Mouse (Mus musculus) heart, adult 8-10 months (tissue): ENCODE measurements around the gene Prune2. TPM values are rescaled to one million over a fixed set of nuclear protein-coding genes. Genes with fewer than 3 reads are reported as not detected.

Experiments used
- DNase-seq: peaks from one replicate; pipeline ENCODE4 v3.0.0; 2022; ENCODE audit warnings: low spot score
- total RNA-seq, 4 experiments: library from RNA; stranded (reverse); gene quantifications; 2 replicates each; pipeline ENCODE4 v1.2.4; 2022

Gene Prune2
- total RNA-seq, 4 experiments from 2014 or later, result 75.4 to 98.4 (median 87.2) TPM

- no peak for DNase-seq
Observed at GRCm38 (mm10) chr19:17180506-17180905, 224.6 kb downstream of the Prune2 start.

GRCm38 (mm10) chr19:17194730-17195129 is 238.8 kb downstream of the Prune2 start:
- no peak for DNase-seq

GRCm38 (mm10) chr19:17199059-17199458 is 243.1 kb downstream of the Prune2 start:
- DNase-seq, result no peak

- DNase-seq, result no peak
Observed at GRCm38 (mm10) chr19:17207141-17207540, 251.2 kb downstream of the Prune2 start.

- DNase-seq, result no peak
Observed at GRCm38 (mm10) chr19:17210541-17210940, 254.6 kb downstream of the Prune2 start.

DNA sequence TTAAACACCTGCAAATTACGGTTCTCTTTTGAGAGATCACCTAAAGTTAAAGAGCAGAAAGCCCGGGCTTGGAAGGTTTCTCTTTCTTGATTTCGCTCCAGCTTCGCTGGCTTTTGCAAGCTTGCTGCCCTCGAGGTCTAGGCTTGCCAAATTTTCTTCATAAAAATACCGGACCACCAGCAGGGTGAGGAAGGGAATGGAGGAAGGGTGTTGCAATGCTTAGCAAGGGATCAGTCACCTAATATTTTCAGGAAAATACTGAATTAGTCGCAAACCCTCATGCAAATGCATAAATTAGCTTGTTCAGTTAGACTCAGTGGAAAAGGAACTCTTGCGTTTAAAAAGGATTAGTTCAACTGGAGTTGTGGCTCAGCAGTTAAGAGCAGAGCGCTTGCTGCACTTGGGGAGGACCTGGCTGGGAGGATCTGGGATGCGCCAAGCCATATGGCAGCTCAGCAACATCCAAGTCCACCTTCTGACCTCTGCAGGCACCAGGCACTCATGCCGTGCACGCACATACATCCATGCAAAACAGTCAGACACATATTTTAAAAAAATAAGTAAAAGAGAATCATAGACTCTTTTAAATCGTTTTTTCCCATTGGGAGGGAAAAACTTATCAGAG is 259.1 kb downstream of the Prune2 start:
- DNase-seq, result no peak

GRCm38 (mm10) chr19:17218195-17218594 is 262.3 kb downstream of the Prune2 start:
- DNase-seq, result no peak

DNA sequence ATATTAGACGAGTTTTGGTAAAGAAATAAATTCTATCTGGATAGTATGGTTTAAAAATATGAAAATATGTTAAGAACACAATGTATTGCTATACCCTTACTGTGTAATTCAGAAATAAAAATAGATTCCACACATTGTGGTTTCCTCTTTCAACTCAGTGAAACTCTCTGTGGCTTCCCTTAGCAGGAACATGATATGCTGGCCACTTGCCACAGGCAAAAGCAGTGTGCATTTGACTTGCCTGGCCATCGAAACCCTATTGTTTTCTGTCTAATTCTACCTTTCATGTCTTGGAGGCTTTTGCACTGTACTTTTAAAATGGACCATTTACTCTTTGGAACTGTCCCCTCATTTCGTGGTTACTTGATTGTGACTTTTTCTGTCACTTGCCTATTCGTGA is 267.9 kb downstream of the Prune2 start:
- peak; percentile 38 for DNase-seq

DNA sequence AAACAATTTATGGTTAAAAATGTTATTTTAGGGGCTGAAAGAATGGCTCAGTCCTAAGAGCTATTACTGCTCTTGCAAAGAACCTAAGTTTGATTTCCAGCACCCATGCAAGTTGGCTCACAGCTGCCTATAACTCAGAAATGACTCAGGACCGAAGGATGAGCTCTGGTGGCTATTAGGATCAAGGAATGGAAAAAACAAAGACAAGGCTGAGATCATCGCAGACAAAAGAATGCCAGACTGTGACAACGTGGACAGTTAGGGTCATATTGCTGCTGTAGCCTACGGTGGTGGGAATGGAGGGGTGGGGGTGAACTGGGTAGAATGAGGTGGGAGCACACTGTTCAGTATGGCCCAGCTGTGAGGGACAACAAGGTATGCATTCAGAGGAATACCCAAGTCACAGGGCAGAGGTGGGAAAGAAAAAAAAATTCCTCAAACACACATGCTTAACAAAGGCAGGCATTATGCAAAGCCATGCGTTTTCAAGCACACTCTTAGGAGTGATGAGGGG is 269.7 kb downstream of the Prune2 start:
- no peak for DNase-seq

DNA sequence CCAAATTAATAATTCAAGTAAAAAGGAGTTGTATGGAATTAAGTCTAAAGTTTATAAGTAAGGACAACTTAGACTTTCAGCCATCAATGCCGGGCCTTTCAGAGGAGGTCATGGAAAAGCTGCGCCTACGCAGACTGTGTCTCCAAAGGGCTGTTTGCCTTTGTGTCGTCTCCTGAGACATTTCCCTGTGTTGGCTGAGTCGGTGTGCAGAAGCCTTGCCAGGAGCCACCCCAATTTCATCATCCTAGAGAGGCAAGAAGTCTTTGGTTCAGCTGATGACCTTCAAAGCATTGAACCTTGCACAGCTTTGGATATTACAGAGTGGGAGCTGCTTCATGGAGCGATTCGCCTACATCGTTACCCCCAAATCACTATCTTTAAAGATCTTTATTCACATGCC is 270.2 kb downstream of the Prune2 start:
- DNase-seq, result peak; percentile 20

DNA sequence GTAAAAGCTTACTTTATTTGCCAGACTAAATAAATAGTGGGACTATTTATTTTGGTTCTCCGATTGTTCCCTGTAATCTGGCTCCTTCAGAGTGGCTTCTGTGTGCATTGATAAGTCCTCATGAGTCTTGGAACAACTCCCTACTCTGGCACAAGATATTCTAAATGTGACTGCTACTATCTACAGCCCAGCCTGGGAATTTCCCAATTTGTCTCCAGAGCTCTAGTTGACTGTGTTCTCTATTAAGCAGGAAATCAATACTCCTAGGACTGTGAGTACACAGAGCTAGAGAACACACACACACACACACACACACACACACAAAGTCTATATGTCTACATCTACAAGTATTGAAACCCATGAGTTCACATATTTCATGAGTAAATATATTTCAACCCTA is 274.1 kb downstream of the Prune2 start:
- peak; percentile 54 for DNase-seq

DNA sequence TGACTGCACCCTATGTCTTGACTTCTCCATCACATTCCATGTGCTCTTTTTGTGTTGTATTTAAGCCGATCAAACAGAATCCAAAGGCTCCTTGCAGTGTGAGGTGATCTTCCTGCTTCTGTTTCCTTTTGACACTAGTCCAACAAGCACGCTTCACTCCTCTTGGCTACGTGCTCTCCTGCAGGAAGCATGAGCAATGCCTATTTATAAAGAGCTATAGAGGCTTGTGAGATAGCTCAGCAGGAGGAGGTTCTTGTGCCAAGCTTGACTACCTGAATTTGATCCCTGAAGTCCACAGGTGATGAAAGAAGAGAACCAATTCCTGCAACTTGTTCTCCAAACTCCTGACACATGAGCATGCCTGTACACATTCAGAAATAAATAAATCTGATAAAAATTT is 282.6 kb downstream of the Prune2 start:
- DNase-seq, result no peak

- DNase-seq, result no peak
Observed at GRCm38 (mm10) chr19:17240170-17241077, 284.5 kb downstream of the Prune2 start.

GRCm38 (mm10) chr19:17241206-17241605 is 285.3 kb downstream of the Prune2 start:
- no peak for DNase-seq

GRCm38 (mm10) chr19:17242962-17243361 is 287.0 kb downstream of the Prune2 start:
- no peak for DNase-seq

DNA sequence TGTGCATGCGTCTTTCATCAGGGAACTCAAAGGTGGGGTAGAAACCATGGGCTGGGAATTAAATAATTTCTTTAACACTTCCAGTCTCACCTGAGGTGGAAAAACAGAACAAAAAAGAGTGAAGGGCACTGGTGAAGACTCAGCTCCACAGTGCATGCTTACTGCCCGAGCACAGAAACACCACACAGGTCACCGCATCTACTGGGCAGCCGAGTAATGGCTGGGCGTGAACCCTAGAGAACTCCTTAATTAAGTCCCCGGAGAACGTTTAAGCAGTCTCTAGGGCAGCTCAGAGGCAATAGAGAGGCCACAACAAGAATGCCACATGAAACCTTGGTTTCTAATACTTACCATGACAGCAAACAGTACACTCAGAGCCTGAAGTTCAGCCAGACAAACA is 288.6 kb downstream of the Prune2 start:
- no peak for DNase-seq

- DNase-seq, result no peak
Observed at GRCm38 (mm10) chr19:17247352-17247925, 291.5 kb downstream of the Prune2 start.

- no peak for DNase-seq
Observed at GRCm38 (mm10) chr19:17249691-17250090, 293.8 kb downstream of the Prune2 start.

GRCm38 (mm10) chr19:17250801-17251200 is 294.9 kb downstream of the Prune2 start:
- DNase-seq, result no peak

DNA sequence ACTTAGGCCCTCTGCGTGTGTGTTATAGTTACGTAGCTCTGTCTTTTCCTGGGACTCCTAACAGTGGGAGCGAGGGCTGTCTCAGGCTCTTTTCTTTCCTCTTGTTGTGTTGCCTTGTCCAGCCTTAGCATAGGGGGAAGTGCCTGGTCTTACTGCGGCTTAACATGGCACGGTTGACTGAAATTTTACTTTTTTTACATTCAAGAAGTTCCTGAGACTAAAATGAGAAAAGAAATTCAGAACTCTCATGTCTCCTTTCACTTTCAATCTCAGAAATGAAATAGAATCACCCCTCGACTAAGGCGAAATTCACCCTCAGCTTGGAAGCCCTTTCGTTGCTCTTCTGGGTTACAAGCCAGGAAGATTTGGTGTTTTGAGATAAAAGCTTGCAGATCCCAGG is 295.5 kb downstream of the Prune2 start:
- no peak for DNase-seq

GRCm38 (mm10) chr19:17252845-17253244 is 296.9 kb downstream of the Prune2 start:
- no peak for DNase-seq

DNA sequence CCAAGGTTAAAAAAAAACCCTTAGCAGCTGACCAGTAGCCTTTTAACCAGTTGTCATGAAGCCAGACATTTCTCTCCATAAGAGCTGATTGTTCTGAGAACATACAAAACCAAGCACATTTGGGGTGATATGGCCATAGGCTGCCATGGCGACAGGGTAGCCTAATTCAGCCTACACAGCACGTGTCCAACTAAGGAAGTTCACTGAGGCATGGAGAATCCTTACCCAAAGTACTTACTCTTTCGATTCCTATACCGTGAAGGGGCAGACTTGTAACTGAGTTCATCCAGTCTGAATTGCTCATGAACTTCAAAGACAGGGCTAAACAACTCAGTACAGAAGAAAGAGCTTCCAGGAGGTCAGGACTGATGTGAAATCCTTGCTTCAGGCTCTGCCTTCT is 299.6 kb downstream of the Prune2 start:
- no peak for DNase-seq
